Mouse (Mus musculus): ENCODE data around the gene Gsdme.

DNA sequence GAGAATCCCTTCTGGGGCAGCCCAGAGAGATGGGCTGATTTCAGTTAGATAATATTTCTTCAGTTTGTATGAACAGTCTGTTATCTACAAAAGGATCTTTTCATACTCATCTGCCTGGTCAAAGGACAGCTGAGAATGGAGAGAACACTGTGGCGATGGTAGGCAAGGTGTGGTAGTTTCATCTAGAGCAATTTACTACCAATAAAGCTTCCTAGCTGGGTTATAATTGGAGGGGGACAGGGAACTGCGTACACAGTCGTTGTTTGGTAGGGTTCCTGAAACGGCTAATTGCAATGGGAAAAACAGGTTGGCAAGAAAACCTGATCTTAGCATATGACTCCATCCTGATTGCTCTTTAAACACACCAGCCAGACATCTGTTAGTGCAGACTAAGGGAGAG, 10.3 kb upstream of the Gsdme start:
- TF ChIP-seq CTCF (IDR thresholded peaks at IDR 0.05; ENCODE audit: low read depth) (no peak), EP300 (optimal IDR thresholded peaks at IDR 0.05) (no peak)

Data from stomach, postnatal 0 days (tissue).